Mouse (Mus musculus): ENCODE measurements around the gene Eif3l. TPM values are rescaled to one million over a fixed set of nuclear protein-coding genes. Genes with fewer than 3 reads are reported as not detected.

Gene Eif3l
- total RNA-seq, 2 experiments from 2014 or later = 94.6 to 102 TPM

DNA sequence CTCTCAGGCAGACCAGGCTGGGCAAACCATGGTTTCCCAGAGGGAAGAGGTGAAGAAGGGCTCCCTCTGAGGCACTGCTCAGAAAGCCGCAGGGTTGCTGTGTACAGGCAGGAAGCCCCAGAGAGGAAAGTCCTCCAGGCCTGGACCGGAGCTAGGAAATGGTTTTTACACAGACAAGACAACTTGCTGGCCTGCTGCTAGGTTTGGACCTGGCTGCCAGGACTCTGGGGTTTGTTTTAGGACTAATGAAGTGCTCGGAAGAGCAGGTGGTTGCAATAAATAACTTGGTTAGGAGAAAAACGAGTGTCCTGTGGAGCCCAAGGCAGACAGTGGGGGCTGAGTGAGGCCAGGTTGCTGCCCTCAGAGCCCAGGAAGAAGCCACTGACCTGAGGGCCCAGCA is 26.8 kb upstream of the Eif3l start:
- DNase-seq (ENCODE audit: low spot score in 2 of 2) = no peak

DNA sequence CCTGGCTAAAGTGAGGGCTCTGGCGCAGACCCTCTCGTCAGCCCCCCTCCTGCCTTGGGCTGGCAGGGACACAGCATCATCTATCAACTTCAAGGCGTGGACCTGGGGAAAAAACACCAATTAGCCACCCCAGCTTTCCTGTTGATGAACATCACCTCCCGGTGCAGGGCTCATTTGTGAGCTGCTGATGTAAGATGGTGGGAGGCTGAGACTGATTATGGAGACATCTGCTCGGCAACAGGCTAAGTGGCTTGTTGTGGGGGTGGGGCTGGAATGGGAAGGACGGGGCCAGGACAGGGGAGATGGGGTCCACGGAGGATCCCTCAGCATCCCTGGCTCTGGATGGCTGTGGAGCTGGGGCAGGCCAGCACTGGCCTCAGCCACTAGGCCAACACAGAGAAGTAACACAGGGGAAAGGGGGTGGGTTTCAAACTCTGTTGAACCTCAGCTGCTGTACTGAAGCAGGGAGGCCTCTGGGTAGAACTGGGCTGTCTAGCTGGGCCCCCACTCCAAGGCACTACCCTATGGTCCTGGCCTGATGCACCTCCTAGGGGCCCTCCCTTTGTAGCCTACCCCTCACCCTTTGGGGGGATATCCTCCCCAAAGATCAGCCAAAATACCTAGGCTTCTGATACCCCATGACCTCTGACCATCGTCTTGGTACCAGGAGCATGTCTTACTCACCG is 24.7 kb upstream of the Eif3l start:
- DNase-seq (ENCODE audit: low spot score in 2 of 2) = no peak

DNA sequence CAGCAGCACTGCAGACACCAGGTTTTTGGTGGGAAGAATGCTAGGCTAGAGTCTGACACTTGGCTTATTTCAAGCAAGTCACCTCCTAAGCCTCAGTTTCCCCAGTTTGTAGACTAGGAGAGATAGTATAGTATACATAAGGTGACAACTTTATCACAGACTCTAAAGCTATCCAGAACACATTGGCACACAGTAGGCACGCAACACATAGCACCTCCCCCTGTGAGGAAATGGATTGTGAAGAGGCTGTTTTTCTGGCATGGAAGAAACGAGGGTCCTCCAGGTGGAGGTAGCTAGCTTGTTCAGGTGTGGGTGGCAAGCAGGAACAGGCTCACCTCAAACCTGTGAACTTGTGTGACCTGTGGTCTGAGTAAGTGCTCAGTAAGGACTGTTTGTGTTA is 24.0 kb upstream of the Eif3l start:
- no peak for DNase-seq (ENCODE audit: low spot score in 2 of 2)

DNA sequence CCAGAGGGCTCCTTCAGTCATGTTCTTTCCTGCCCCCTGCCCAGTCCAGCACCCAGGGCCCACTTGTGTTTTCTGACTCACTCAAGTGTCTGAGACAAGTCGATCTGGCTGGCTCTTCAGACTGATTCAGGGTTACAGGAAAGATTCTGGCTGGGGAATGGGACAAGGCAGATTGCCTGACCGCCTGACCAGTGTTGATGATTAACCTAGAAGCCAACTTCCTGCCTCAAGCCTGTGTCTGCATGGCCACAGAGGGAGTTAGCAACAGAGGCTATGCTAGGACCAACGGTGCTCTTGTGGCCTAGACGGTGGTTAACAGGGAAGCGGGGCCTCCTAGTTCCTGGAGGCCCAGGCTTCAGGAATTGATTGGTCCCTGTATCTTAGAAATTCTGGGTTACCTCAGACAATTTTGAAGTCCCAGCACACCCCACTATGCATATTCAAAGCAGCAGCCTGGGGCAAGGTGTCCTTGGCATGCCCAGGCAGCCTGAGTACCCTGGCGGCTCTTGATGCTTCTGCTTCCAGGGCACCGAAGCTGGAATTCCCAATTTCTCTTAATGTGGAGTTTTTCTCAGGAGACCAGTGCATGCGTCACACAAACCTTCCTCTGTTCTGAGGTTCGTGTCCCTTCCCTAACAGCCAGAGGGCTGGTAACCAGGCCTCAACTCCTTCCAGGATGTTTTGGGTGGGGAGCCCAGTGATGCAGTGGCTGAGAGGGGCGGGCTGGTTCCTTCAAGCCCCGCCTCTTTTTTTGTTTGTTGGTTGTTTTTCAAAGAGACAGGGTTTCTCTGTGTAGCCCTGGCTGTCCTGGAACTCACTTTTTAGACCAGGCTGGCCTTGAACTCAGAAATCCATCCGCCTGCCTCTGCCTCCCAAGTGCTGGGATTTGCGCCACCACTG is 23.3 kb upstream of the Eif3l start:
- no peak for DNase-seq (ENCODE audit: low spot score in 2 of 2)

DNA sequence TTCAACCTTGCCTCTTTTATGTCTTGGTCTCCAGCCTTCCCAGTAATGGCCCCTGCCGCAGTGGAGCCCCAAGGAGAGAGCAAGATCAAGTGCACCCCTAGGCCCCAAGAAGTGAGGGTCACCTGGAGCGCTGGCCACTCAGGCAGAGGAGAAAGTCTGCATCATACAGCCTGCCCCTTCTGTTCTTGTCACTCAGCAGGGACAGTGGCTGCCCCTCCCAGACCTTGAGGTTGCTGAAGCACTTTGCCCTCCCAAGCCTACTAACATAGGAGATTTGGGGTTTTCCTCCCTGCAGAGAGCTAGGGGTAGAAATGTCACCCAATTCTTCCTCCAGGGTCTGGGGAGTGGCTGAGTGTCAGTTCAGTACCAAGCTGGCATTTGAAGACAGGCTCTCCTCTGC is 22.6 kb upstream of the Eif3l start:
- no peak for DNase-seq (ENCODE audit: low spot score in 2 of 2)

DNA sequence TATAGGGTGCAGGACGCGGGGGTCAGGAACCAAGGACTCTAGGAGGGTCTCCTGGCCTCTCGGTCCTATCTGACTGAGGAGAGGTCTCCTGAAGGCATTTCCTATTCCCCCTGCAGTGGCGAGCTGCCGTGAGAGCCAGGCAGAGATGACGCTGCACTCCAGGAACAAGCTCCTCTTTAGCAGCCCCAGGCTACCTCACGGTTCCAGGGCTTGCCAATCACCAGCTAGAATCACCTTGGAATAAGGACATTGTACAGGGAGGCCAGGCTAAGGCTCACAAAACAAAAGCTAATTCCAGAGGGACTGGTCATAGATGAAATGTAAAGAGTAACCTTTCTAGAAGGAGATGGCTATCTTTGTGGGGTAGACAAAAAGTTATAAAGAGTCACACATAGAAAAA is 18.4 kb upstream of the Eif3l start:
- DNase-seq (ENCODE audit: low spot score in 2 of 2) = no peak

DNA sequence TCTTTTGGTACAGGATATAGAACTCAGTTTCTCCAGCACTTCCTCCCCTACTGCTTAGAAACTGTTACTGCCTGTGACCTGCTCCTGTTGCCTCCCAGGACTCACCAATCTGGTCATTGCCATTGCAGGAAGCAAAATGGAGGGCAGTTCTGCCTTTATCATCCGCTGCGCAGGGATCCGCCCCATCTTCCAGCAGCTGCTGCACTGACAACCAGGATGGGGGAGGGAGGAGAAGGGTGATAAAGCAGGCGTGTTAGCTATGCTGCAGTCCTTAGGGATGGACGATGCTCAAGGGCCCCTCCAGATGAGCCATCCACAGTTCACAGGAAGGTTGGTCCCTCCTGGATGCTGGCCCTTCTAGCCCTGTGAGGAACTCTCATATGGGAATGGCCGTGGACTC is 17.1 kb upstream of the Eif3l start:
- no peak for DNase-seq (ENCODE audit: low spot score in 2 of 2)

DNA sequence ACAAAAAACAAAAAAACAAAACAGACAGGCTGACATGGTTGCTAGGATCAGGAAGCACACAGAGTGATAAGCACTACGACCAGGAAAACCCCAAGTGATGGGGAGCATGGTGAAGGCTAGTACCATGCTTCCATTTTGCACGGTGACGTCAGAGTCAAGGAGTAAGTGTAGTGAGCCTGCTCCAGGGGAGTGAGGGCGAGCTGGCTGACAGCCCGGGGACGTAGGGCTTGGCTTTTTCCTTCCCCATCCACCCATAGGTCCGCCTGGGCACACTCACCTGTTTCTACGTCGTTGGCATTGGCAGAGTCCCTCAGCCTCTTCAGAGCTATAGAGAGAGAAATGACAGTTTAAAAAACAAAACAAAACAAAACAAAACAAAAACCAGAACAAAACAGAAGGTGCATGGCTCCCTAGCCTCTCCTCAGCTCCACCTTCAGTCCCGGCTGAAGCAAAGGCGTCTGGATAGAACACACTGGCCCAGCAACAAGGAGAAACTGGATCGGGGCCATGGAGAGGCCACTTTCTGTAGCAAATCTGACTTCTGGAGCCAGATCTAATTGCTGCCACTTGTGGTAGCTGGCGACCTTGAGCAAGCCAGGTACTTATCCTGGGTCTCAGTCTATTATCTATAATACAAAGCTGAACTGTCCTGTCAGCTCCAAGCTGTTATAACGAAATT is 14.0 kb upstream of the Eif3l start:
- no peak for DNase-seq (ENCODE audit: low spot score in 2 of 2)

DNA sequence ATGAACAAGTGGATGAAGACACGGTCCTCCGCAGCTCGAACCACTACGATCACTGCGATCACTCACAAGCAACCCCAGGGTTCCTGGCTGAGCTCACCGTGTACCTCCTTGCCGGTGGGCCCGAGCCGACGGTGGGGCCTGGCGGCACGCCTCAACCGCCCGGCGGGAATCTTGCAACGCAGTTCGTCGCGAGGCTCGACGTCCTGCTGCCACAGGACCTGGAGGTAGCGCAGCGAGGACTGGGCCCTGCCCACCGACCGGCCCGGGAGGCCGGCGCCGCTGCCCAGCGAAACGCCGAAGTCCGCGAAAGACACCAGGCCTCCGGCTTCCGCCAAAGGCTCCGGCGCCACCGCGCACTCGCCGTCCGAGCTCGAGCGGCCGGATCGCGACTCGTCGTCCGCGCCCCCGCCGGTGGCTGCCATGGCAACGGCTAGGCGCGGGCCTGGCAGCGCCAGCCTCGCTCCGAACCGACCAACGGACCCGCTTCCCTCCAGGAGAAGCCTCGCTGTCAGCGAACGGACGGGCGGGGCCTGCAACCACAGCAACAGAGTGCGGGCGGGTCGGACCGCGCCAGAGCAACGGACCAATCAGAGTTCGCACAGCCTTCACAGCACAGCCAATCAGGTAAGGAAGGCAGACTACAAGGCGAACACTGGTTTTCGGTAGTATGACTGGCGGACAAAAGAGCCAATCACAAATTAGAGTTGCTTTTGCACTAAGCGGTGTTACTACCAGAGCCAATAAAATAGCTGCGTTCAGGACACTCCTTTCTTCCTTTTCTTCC is 12.4 kb upstream of the Eif3l start, which contains the start of gene Ankrd54:
TSS of gene Ankrd54 (minus strand) at position 518 of the 784 bp plus-strand sequence.
- peak; percentile 96 for DNase-seq (ENCODE audit: low spot score in 2 of 2)

DNA sequence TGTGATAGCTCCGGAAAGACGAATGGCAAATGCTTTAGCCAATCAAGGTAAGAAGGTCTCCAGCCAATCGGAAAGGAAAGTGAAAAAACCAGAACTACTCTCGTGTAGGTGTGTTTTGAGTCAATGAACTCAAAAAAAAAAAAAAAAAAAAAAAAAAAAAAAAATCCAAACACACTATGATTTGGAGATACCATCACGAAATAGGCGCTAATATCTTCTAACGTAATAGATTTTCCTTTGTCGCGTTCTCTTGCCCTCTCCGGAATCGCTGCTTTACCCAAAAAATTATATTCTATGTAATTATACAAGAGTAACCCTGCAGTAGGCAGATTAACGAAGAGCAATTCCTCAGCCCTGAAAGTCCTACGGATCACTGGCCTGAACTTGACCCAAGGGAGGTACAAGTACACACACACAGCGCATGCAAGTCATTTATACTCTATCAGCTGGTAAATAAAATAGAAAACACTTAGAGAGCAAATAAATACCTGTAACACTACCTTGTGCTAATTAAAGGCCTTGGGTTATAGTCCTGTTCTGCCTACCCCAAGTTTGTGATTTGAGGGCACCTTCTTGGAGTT is 11.7 kb upstream of the Eif3l start:
- no peak for DNase-seq (ENCODE audit: low spot score in 2 of 2)

DNA sequence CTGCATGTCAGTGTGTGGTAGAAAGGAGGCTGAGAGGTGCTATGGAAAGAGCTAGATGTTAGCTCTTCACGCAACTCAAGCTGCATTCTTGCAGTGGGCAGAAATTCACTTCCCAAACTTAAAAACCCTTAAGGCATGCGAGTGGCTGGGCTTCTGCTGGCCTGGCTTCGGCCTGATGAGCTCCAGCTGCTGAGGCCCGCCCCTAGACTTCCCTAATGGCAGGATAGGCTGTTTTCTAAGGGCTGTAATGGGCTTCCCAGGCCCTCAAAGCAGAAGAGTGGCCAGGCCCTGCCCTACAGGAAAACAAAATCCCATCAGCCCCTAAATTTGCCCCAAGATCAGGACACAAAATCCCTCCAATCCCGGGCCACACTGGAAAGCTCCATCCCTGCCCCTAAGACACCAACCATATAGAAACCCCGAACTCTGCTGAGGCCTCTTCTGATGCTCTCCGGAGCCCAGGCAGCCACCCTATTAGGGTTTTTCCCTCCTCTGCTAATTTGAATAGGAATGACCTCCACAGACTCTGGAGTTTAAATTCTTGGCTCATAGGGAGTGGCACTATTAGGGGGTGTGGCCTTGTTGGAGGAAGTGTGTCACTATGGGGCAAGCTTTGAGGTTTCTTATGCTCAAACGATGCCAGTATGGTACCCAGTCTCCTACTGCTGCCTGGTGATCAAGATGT is 9.8 kb upstream of the Eif3l start:
- no peak for DNase-seq (ENCODE audit: low spot score in 2 of 2)

DNA sequence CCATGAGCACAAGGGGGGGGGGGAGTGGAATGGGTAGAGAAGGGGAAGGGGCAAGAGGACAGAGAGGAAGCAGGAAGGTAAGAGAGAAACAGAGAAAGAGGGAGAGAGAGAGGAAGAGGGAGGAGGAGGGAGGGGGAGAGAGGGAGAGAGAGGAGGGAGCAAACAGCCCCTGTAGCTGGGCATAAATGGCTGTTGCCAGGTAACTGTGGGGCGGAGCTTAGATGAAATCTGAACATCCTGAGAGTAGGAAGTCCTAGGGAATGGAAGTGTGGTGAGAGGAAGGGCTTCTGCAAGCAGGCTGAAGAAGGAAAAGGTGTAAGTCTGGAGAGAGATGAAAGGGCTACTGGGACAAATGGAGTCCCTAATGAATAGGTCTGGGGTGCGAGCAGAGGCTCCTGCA is 8.7 kb upstream of the Eif3l start:
- DNase-seq (ENCODE audit: low spot score in 2 of 2) = no peak

DNA sequence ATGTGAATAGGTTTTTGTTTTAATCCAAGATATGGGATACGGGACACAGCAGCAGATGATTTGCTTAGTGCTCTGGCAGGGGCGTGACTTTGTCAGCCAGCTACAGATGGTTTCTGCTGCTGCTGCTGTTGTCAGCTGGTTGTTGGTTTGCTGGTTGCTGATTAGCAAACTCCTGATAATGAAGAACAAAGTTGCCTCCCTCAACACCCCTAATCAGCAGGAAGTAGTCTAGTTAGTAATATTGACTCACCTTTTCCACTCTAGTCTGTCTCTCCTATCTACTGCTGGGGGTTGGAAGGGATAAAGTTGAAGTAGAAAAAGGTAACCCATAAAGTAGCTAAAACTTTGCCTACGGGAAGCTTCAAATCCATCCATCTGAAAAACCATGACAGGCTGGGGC is 7.3 kb upstream of the Eif3l start:
- DNase-seq (ENCODE audit: low spot score in 2 of 2) = no peak

DNA sequence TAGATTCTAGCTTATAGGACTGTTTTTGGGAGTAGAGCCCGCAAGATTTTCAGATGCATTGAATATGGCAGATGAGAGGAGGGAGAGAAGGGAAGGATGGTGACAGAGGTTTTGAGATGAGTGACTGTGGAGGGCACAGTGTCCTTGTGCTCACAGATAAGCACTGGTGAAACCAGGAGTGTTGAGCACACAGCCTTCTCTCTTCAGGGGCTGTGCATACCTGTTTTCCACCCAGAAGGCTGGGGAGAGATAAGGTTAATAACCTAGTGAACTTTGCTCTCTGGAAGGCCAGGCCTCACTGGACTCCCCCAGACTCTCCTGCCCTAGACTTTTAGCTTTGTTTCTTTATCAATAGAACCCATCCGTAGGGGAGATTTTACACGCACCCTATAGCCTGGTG is 6.6 kb upstream of the Eif3l start:
- DNase-seq (ENCODE audit: low spot score in 2 of 2) = no peak

DNA sequence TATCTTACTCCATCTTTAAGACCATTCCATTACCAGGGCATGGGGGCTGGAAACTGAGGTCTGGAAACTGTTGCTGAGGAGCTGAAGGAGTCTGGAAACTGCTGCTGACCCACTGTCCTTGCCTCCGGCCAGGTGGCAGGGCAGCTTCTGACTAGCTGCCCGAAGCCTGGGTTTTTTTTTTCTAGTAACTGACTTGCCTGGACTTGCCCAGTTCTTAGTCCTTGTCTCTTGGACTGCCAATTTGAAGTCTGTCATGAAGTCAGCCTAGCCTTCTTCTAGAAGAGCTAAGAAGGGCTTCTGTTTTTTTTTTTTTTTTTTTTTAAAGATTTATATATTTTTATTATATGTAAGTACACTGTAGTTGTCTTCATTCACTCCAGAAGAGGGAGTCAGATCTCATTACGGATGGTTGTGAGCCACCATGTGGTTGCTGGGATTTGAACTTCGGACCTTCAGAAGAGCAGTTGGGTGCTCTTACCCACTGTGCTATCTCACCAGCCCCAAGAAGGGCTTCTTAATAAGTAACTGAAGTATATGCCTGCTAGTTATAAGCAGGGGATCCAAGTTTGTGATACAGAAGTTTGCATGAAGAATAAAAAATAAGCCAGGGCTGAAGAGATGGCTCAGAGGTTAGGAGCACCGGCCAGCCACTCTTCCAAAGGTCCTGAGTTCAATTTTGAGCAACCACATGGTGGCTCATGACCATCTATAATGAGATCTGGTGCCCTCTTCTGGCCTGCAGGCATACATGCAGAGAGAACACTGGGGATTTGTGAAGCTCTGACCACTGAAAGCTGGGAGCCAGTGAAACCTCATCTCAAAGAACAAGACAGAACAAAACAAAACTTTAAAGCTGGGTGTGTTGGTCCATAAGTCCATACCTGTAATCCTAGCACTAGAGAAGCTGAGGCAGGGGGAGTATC is 3.6 kb upstream of the Eif3l start:
- DNase-seq (ENCODE audit: low spot score in 2 of 2) = no peak

DNA sequence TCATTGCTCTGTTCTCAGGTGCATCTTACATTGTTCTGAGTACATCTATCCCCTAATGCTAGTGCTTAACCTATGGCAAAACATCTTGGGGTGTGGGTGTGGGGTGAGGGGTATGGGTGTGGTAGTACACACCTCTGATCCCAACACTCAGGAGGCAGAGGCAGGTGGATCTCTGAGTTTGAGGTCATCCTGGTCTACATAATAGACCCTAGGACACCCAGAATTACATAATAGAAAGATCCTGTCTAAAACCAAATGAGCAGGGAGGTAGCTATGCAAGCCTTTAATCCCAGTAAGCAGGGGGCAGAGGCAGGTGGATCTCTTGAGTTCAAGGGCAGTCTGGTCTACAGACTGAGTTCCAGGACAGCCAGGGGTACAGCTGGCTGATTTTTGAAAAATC is 1.2 kb upstream of the Eif3l start:
- DNase-seq (ENCODE audit: low spot score in 2 of 2) = no peak

DNA sequence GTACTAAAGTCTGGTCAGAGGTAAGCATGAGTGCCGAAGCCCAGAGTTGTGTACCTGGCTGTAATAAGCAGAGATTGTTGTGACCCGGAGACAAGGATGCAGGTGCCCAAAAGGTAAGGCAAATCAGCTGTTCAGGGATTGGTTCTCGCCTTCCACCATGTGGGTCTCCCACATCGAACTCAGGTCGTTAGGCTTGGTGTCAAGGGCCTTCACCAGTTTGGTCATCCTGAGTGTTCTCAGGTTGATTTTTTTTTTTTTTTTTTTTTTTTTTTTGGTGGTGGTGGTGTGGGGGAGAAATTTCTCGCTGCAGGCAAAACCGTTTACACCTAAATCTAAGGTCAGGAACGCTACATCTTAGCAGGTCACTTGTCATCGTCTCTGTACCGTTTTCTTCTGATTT is 533 bp upstream of the Eif3l start:
- no peak for DNase-seq (ENCODE audit: low spot score in 2 of 2)

DNA sequence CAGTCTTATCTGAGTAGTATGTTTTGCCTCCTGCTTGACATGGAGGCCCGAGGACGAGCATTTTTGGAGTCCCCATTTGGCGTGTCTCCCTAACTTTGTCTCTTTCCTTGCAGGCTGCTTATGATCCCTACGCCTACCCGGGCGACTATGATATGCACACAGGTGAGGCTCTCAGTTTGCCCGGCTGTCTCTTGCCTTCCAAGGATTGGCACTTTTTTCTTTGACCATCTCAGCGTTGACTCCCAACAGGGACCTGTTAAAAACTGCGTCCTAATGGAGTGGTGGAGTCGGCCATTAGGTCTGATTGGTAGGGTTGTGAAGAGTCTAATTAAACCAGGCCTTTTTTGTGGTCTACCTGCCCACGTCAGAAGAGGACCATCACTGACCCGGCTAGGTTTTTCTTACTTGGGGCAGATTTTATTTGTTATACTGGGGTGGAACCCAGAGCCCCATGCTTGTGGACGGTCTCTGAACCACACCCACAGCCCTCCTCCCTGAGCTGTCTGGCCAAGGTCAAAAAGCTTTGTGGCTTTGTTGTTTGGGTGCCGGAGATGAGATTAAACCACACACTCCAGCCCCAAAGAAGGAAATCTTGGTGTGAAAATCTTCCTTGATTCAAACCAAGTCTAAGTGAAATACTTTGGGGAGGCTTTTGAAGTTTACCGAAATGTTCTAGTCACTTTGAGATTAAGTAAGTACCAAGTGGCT is 833 bp downstream of the Eif3l start:
- no peak for DNase-seq (ENCODE audit: low spot score in 2 of 2)

DNA sequence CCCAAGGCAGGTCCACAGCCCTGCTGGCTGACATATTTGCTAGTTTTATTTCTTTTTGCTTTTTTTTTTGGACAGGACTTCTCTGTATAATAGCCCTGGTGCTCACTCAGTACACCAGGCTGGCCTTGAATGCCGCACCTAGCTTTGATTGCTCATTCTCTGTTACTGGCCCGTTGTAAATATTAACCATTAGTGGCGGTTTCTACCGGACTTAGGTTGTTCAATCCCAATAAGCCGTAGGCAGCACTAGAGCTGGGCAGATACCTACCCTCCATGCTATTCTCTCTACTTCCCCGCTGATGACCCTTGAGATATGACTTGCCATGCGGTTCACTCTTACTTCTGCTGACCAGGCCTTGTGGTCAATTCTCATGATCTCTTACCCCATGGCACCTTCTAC is 4.6 kb downstream of the Eif3l start:
- DNase-seq (ENCODE audit: low spot score in 2 of 2) = no peak
